Comparison of ENCODE assay signal across 18 mouse cellular contexts in genomic region chr1:107345979-107346378, GRCm38 (mm10). TPM values are rescaled to one million over a fixed set of nuclear protein-coding genes. Genes with fewer than 3 reads are reported as not detected.
DNase-seq lines count a peak whose midpoint lies in the region; ATAC-seq lines count a peak whose summit lies in the region.
"Had no signal": no experiment of that assay in that cellular context is flagged by ENCODE, and none has a peak within 500 bp of the region (broad histone marks: within the 10 kb centered on the region; RNA-seq: fewer than 3 reads in every experiment).

No protein-coding gene starts in this region.

- peak; percentile 68 for ATAC-seq in megakaryocyte progenitor cell, adult 5-6 weeks (replicated peaks; ENCODE audit: poor library complexity)
- ATAC-seq: intestine, postnatal 0 days had no signal

- DNase-seq in heart, adult 11 months, result peak; percentile 55
- DNase-seq in heart, adult 9 months (ENCODE audit: low spot score in 2 of 2), result no peak
- DNase-seq in A20 (ENCODE audit: low read depth, low spot score), result peak; percentile 24
- DNase-seq in MEL-GATA-1-ER (ENCODE audit: extremely low read depth, low read depth), result peak; percentile 26
- no peak for DNase-seq in adrenal gland, postnatal 4 days (ENCODE audit: low spot score in 2 of 2)
- no peak for DNase-seq in urinary bladder, postnatal 25 days (ENCODE audit: low spot score)
- DNase-seq: adrenal gland, postnatal 10 days; cerebellum, adult 2 months; gastrocnemius, postnatal 14 days; heart, postnatal 10 days; kidney, postnatal 10 days; lung, postnatal 36 days; thymus, postnatal 25 days had no signal

RNA-seq across cellular contexts. Expression of gene Serpinb11, which starts 15.0 kb away (rescaled TPM):
- not detected in 2 replicates for total RNA-seq in megakaryocyte progenitor cell, adult 5-6 weeks (2015)
- not detected in 2 replicates for total RNA-seq in megakaryocyte progenitor cell, adult 5-6 weeks (2017)
- not detected for total RNA-seq in adrenal gland, postnatal 4 days (2021)
- total RNA-seq: adrenal gland, postnatal 10 days; ES-E14; gastrocnemius, postnatal 14 days; heart, postnatal 10 days; layer of hippocampus, adult 8-10 months; left cerebral cortex, adult 2 months had no signal

RNA-seq across cellular contexts. Expression of gene Serpinb7, which starts 53.5 kb away (rescaled TPM):
- not detected in 2 replicates for total RNA-seq in megakaryocyte progenitor cell, adult 5-6 weeks (2015)
- not detected in 2 replicates for total RNA-seq in megakaryocyte progenitor cell, adult 5-6 weeks (2017)
- total RNA-seq in adrenal gland, postnatal 4 days (2021), result not detected
- total RNA-seq: adrenal gland, postnatal 10 days; ES-E14; gastrocnemius, postnatal 14 days; heart, postnatal 10 days; left cerebral cortex, adult 2 months had no signal

Comparison
In these comparisons a context has a peak if more than half of its experiments do, and no peak if none do; other contexts are left out.
1. DNase-seq: peak in heart, adult 11 months (single experiment), A20 (single experiment) and MEL-GATA-1-ER (single experiment); none in heart, adult 9 months (0 of 2), adrenal gland, postnatal 4 days (0 of 2) and urinary bladder, postnatal 25 days (single experiment).